Mouse (Mus musculus) intestine, embryonic 16.5 days (tissue): ENCODE measurements around the gene Atp1a1. TPM values are rescaled to one million over a fixed set of nuclear protein-coding genes. Genes with fewer than 3 reads are reported as not detected.

Experiments used
- ATAC-seq: fragments of 200-750 bp; cut with Nextera tagmentation; 2 replicates; pipeline ENCODE4 v1.8.0; 2017; ENCODE audit warnings: moderate TSS enrichment, moderate library complexity
- H3K27ac ChIP-seq: fragments of 300-500 bp; sonication (generic); 2 replicates; pipeline ENCODE4 v1.5.1; 2014; ENCODE audit warnings: mild to moderate bottlenecking, low read length
- H3K27me3 ChIP-seq: fragments of 300-500 bp; sonication (generic); replicated peaks from 2 replicates; pipeline ENCODE4 v1.6.1; 2014; ENCODE audit warnings: low read length, control low read depth, mixed read lengths; ENCODE audit not compliant: control insufficient read depth, insufficient read depth
- H3K36me3 ChIP-seq: fragments of 300-500 bp; sonication (generic); 2 replicates; pipeline ENCODE4 v1.6.1; 2014; ENCODE audit warnings: low read length, control low read depth; ENCODE audit not compliant: control insufficient read depth, insufficient read depth
- H3K4me1 ChIP-seq: fragments of 300-500 bp; sonication (generic); 2 replicates; pipeline ENCODE4 v1.6.1; 2014; ENCODE audit warnings: low read length, control low read depth, mixed read lengths; ENCODE audit not compliant: control insufficient read depth, insufficient read depth
- H3K4me2 ChIP-seq: fragments of 300-500 bp; sonication (generic); 2 replicates; pipeline ENCODE4 v1.6.1; 2014; ENCODE audit warnings: low read depth, low read length, control low read depth
- H3K4me3 ChIP-seq: fragments of 300-500 bp; sonication (generic); 2 replicates; pipeline ENCODE4 v1.5.1; 2014; ENCODE audit warnings: mild to moderate bottlenecking, low read length
- H3K9ac ChIP-seq: fragments of 300-500 bp; sonication (generic); 2 replicates; pipeline ENCODE4 v1.6.1; 2014; ENCODE audit warnings: low read depth, low read length
- H3K9me3 ChIP-seq: fragments of 300-500 bp; sonication (generic); 2 replicates; pipeline ENCODE4 v1.6.1; 2016; ENCODE audit warnings: low read length, control low read depth; ENCODE audit not compliant: control insufficient read depth
- WGBS: fragments of 180-500 bp; shearing (Covaris S2); extraction: QIAGEN DNeasy Blood & Tissue Kit; methylation state at CpG from one replicate; pipeline ENCODE4 v1.1.7; 2014; 5-methylcytosine and 5-hydroxymethylcytosine counted together
- polyA plus RNA-seq: library from polyadenylated mRNA; unstranded; fragments of >200 nt; fragmentation: Nextera tagmentation; extraction: Ambion mirVana; gene quantifications from 2 replicates; pipeline ENCODE4 v1.2.1, GENCODE M21; 2015

Atp1a1 gene
- polyA plus RNA-seq, 1 experiment from 2014 or later: 262 TPM

DNA sequence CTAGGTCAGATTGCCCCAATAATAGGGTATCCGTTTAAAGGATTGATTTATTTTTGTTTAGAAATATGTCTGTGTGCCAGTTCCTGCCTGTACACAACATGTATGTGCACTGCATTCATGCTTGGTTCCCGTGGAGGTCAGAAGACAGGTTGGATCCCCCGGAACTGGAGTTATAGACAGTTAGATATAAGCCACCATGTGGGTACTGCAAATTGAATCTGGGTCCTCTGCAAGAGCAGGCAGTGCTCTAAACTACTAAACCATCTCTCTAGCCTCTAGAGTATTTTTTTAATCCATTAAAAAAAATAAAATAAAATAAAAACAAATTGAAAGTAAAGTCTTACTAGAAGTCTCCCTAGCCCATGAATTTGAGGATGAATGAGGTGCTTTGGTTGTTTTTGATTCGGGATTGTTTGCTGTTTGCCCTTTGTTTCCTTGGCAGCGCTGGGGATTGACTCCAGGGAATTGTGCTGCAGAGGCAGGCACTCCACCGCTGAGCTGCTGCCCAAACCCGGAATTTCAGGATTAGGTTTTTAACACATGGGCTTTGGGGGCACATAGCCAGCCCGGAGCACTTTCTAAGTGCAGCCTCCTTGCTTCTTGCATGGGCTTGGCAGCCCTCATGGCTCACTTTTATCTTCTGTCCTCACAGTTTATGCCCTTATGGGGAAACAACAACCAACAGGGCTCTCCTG, 75.4 kb downstream of the Atp1a1 start:
- no peaks in the 10 kb centered on the region for H3K27me3 ChIP-seq
- no peak for ATAC-seq
- peaks cover 23% of the 10 kb centered on the region for H3K4me1 ChIP-seq
- no peak overlapping the region for H3K4me2 ChIP-seq
- H3K4me3 ChIP-seq: no peak overlapping the region
- 31% methylated on average over 8 of the region's 8 CpGs for WGBS
- H3K36me3 ChIP-seq: no peaks in the 10 kb centered on the region
- no peak overlapping the region for H3K27ac ChIP-seq
- H3K9me3 ChIP-seq: no peaks in the 10 kb centered on the region
- H3K9ac ChIP-seq: no peak overlapping the region; the same call in 1 of the 2 replicates

DNA sequence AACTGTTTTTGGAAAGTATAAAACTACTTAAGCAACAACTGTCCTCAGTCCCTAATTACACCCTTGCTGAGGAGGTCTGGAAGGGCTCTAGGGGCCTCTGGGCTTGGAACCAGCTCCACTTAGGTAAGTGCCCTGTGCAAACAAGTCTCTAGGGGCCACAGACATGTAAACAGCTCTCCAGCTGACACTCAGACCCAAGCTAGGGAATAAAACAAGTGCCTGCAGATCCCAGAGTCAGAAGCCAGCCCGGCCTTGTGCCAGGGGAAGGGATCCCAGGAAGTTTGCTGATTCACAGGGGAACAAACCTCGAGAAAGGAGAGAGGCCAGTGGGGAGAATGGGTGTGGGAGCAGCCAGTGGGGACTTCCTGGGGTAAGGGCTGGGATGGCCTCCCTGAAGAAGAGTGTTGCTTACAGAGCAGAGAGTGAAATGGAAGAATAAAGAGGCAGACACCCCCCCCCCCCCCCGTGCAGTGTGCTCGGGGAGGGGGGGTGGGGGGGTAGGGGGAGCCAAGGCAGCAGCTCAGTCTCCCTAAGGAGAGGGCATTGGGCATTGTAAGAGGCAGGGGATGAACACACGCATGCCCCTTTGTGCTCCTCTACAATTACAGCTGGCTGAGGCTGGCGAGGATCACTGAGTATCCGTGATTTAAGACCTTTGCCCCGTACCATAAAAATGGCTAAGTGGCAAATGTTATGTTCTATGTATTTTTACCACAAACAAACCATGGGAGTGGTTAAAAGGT, 76.2 kb downstream of the Atp1a1 start:
- Histone ChIP-seq H3K36me3 (no peaks in the 10 kb centered on the region), H3K27ac (peak overlapping the region; percentile 44), H3K4me3 (no peak overlapping the region), H3K27me3 (no peaks in the 10 kb centered on the region), H3K9me3 (no peaks in the 10 kb centered on the region), H3K4me2 (no peak overlapping the region), H3K4me1 (peaks cover 23% of the 10 kb centered on the region), H3K9ac (peak overlapping the region; percentile 17)
- ATAC-seq: 0 out of 2 replicates have a peak, but pooled peaks have one; percentile 22
- 21% methylated on average over 6 of the region's 8 CpGs for WGBS

DNA sequence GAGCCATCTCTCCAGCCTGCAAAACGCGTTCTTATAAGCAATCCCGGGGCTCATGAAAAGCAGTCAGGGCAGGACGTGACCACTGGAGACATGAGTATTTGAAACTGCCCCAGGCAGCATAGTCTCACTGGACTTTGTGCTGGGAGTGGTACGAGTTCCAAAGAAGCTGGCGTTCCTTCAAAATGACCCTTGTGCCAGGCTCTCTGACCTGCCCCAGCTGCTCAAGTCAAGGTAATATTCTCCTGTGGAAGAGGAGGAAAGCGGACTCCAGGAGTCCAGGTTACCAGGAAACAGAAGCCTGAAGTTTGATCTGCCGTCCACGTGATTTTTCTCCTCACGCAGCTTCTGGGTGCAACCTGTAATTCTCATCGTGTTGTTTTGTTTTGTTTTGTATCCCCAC, 77.9 kb downstream of the Atp1a1 start:
- H3K27ac ChIP-seq: peak overlapping the region; percentile 86
- no peak overlapping the region for H3K4me3 ChIP-seq
- no peaks in the 10 kb centered on the region for H3K9me3 ChIP-seq
- H3K4me1 ChIP-seq: peaks cover 28% of the 10 kb centered on the region
- no peak overlapping the region for H3K9ac ChIP-seq
- ATAC-seq: peak; percentile 93
- H3K36me3 ChIP-seq: no peaks in the 10 kb centered on the region
- WGBS: 55% methylated on average over 11 of the region's 11 CpGs
- H3K4me2 ChIP-seq: 0 out of 2 replicates have a peak overlapping the region, but pooled peaks have one; percentile 20
- H3K27me3 ChIP-seq: no peaks in the 10 kb centered on the region

Other genes with a start within 250 kb of the Atp1a1 start
- 17.9 and 19.2 TPM in 2 replicates for gene Igsf3, start 227.6 kb downstream of the Atp1a1 start, polyA plus RNA-seq
- gene Mab21l3, start 244.3 kb upstream of the Atp1a1 start, polyA plus RNA-seq: 5.3 and 6.1 TPM in 2 replicates